Mouse (Mus musculus) MEL (cell line): ENCODE measurements around the gene Hcrtr1. TPM values are rescaled to one million over a fixed set of nuclear protein-coding genes. Genes with fewer than 3 reads are reported as not detected.
A peak's percentile ranks its signal among the peaks of the same experiment; 100 is the strongest.

ENCODE experiments used
- DNase-seq: peaks from one replicate; pipeline ENCODE4 v3.0.0; 2011; ENCODE audit warnings: low read depth, low spot score
- H3K27ac ChIP-seq: 2 replicates; pipeline ENCODE4 v1.5.1; 2012; ENCODE audit warnings: low read depth, mild to moderate bottlenecking, control low read depth, low read length, moderate library complexity; ENCODE audit not compliant: control insufficient read depth
- H3K27me3 ChIP-seq, 2 experiments: fragments of 150-350 bp in 1 of 2; sonication (generic) in 1 of 2; 2 replicates each; pipeline ENCODE4 v1.6.1; 2012; ENCODE audit warnings: low read length in 2 of 2, mild to moderate bottlenecking in 2 of 2, improper control_type of control experiment in 1 of 2, moderate library complexity in 1 of 2; ENCODE audit not compliant: insufficient read depth in 2 of 2, control insufficient read depth in 1 of 2
- H3K36me3 ChIP-seq, 2 experiments: 2 replicates each; pipeline ENCODE4 v1.6.1; 2012 to 2014; ENCODE audit warnings: low read length in 2 of 2, improper control_type of control experiment in 1 of 2, inconsistent platforms in 1 of 2, mild to moderate bottlenecking in 1 of 2; ENCODE audit not compliant: insufficient read depth in 2 of 2, control insufficient read depth in 1 of 2
- H3K4me1 ChIP-seq, 2 experiments: fragments of 150-350 bp in 1 of 2; sonication (generic) in 1 of 2; 2 replicates each; pipeline ENCODE4 v1.6.1; 2012; ENCODE audit warnings: low read length in 2 of 2, improper control_type of control experiment in 1 of 2, mild to moderate bottlenecking in 1 of 2; ENCODE audit not compliant: insufficient read depth in 2 of 2, control insufficient read depth in 1 of 2
- H3K4me3 ChIP-seq, 2 experiments: fragments of 150-350 bp in 1 of 2; sonication (generic) in 1 of 2; 2 replicates each; pipeline ENCODE4 v1.5.1; 2012; ENCODE audit warnings: low read depth in 2 of 2, low read length in 2 of 2, mild to moderate bottlenecking in 2 of 2, moderate library complexity in 2 of 2, control low read depth in 1 of 2, improper control_type of control experiment in 1 of 2; ENCODE audit not compliant: control insufficient read depth in 1 of 2, insufficient read depth in 1 of 2
- H3K79me2 ChIP-seq: 2 replicates; pipeline ENCODE4 v1.6.1; 2012; ENCODE audit warnings: mild to moderate bottlenecking, low read length, moderate library complexity; ENCODE audit not compliant: control insufficient read depth, poor library complexity, insufficient read depth
- H3K9ac ChIP-seq: 2 replicates; pipeline ENCODE4 v1.6.1; 2012; ENCODE audit warnings: low read depth, mild to moderate bottlenecking, control low read depth, low read length, moderate library complexity; ENCODE audit not compliant: control insufficient read depth, poor library complexity, severe bottlenecking
- H3K9me3 ChIP-seq: fragments of 150-350 bp; sonication (generic); replicated peaks from 2 replicates; pipeline ENCODE4 v1.6.1; 2012; ENCODE audit warnings: mild to moderate bottlenecking, low read length, improper control_type of control experiment, moderate library complexity; ENCODE audit not compliant: insufficient read depth
- CHD1 ChIP-seq: IDR thresholded peaks from 2 replicates; pipeline ENCODE4 v1.6.1; 2012; ENCODE audit warnings: low read depth, mild to moderate bottlenecking, inconsistent platforms, low read length, improper control_type of control experiment
- CTCF ChIP-seq, 3 experiments: IDR thresholded peaks in 2 of 3; conservative IDR thresholded peaks in 1 of 3; 2 replicates each; pipeline ENCODE4 v1.5.1; 2011 to 2012; ENCODE audit warnings: low read length in 3 of 3, low read depth in 2 of 3, mild to moderate bottlenecking in 2 of 3, improper control_type of control experiment in 1 of 3, inconsistent platforms in 1 of 3, mixed read lengths in 1 of 3, moderate library complexity in 1 of 3; ENCODE audit not compliant: control insufficient read depth in 1 of 3, insufficient read depth in 1 of 3, poor library complexity in 1 of 3, severe bottlenecking in 1 of 3
- EP300 ChIP-seq, 2 experiments: IDR thresholded peaks; 2 replicates each; pipeline ENCODE4 v1.6.1; 2011; ENCODE audit warnings: improper control_type of control experiment in 2 of 2, low read length in 2 of 2, low read depth in 1 of 2, mild to moderate bottlenecking in 1 of 2
- ETS1 ChIP-seq: IDR thresholded peaks from 2 replicates; pipeline ENCODE4 v1.6.1; 2012; ENCODE audit warnings: low read depth, mild to moderate bottlenecking, inconsistent platforms, low read length, improper control_type of control experiment, moderate library complexity
- GATA1 ChIP-seq: IDR thresholded peaks from 2 replicates; pipeline ENCODE4 v1.6.1; 2011; ENCODE audit warnings: low read depth, low read length, improper control_type of control experiment
- JUND ChIP-seq: IDR thresholded peaks from 2 replicates; pipeline ENCODE4 v1.6.1; 2011; ENCODE audit warnings: low read depth, mild to moderate bottlenecking, improper control_type of control experiment, low read length
- MXI1 ChIP-seq: IDR thresholded peaks from 2 replicates; pipeline ENCODE4 v1.6.1; 2011; ENCODE audit warnings: mild to moderate bottlenecking, low read depth, low read length, improper control_type of control experiment
- MYB ChIP-seq: IDR thresholded peaks from 2 replicates; pipeline ENCODE4 v1.6.1; 2011; ENCODE audit warnings: mild to moderate bottlenecking, low read depth, low read length, improper control_type of control experiment
- NELFE ChIP-seq: IDR thresholded peaks from 2 replicates; pipeline ENCODE4 v1.6.1; 2011; ENCODE audit warnings: low read depth, low read length, improper control_type of control experiment
- POLR2A ChIP-seq, 2 experiments: IDR thresholded peaks; 2 replicates each; pipeline ENCODE4 v1.6.1; 2011 to 2012; ENCODE audit warnings: low read length in 2 of 2, mild to moderate bottlenecking in 2 of 2, control low read depth in 1 of 2, improper control_type of control experiment in 1 of 2, low read depth in 1 of 2, moderate library complexity in 1 of 2; ENCODE audit not compliant: control insufficient read depth in 1 of 2, insufficient read depth in 1 of 2, poor library complexity in 1 of 2
- RAD21 ChIP-seq: IDR thresholded peaks from 2 replicates; pipeline ENCODE4 v1.6.1; 2011; ENCODE audit warnings: mild to moderate bottlenecking, low read depth, low read length, improper control_type of control experiment
- SMC3 ChIP-seq: IDR thresholded peaks from 2 replicates; pipeline ENCODE4 v1.6.1; 2011; ENCODE audit warnings: low read depth, low read length, improper control_type of control experiment
- TCF12 ChIP-seq: IDR thresholded peaks from 2 replicates; pipeline ENCODE4 v1.6.1; 2014; ENCODE audit warnings: low read depth, mild to moderate bottlenecking, inconsistent platforms, low read length, improper control_type of control experiment, moderate library complexity
- USF2 ChIP-seq, 2 experiments: IDR thresholded peaks; 2 replicates each; pipeline ENCODE4 v1.6.1; 2011 to 2012; ENCODE audit warnings: improper control_type of control experiment in 2 of 2, low read length in 2 of 2, borderline replicate concordance in 1 of 2, inconsistent platforms in 1 of 2, low read depth in 1 of 2, mild to moderate bottlenecking in 1 of 2; ENCODE audit not compliant: insufficient read depth in 1 of 2
- ZC3H11A ChIP-seq: IDR thresholded peaks from 2 replicates; pipeline ENCODE4 v1.6.1; 2012; ENCODE audit warnings: low read depth, mild to moderate bottlenecking, inconsistent platforms, low read length, improper control_type of control experiment
- ZKSCAN1 ChIP-seq: IDR thresholded peaks from 2 replicates; pipeline ENCODE4 v1.6.1; 2012; ENCODE audit warnings: low read depth, mild to moderate bottlenecking, inconsistent platforms, low read length, improper control_type of control experiment, moderate library complexity
- polyA plus RNA-seq, 2 experiments: library from polyadenylated mRNA; stranded (reverse) in 1 of 2; unstranded in 1 of 2; fragments of >175 nt in 1 of 2; fragments of >200 nt in 1 of 2; gene quantifications; 2 replicates each; pipeline versions ENCODE4 v1.2.1 to v1.2.4; 2012; ENCODE audit warnings: low replicate concordance in 2 of 2, low read depth in 1 of 2; ENCODE audit not compliant: insufficient read length in 2 of 2, insufficient read depth in 1 of 2, missing spikeins in 1 of 2
- total RNA-seq: library from RNA; depleted of rRNA; stranded (reverse); fragments of 300-350 nt; gene quantifications from 2 replicates; pipeline ENCODE4 v1.2.3, GENCODE M21; 2012

The Hcrtr1 gene
- total and polyA plus RNA-seq, 3 experiments, result not detected

DNA sequence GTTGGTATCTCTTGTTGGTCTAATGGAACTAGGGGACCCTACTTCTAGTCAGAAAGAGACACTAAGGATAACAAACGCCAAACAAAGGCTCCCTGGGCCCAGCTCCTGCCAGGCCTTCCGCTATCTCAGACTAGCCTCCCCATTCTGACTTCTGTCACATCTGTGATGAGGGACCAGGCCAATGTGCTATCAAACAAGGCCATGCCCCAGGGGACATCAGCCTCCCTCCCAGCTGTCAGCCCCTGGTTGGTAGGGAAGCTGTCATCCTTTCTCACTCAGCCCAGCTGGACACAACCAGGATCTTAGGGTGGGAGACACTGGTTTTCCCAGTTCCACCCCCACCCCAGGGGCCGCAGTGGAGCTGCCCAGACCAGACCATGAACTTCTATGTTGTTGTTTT is 44.0 kb downstream of the Hcrtr1 start:
- TF ChIP-seq ZC3H11A, result no peak
- TF ChIP-seq CHD1, result no peak
- TF ChIP-seq JUND, result no peak
- TF ChIP-seq USF2 (IDR thresholded peaks at IDR 0.05; ENCODE audit: borderline replicate concordance in 1 of 2, insufficient read depth in 1 of 2, low read depth in 1 of 2, low read length in 2 of 2), result no peak
- TF ChIP-seq NELFE, result no peak
- no peak for TF ChIP-seq GATA1
- TF ChIP-seq POLR2A (IDR thresholded peaks at IDR 0.05; ENCODE audit: control insufficient read depth in 1 of 2, insufficient read depth in 1 of 2, low read depth in 1 of 2, low read length in 2 of 2, poor library complexity in 1 of 2), result no peak
- TF ChIP-seq ZKSCAN1, result no peak
- TF ChIP-seq ETS1, result no peak
- TF ChIP-seq MXI1, result no peak
- TF ChIP-seq MYB, result no peak
- no peak for TF ChIP-seq EP300 (IDR thresholded peaks at IDR 0.05; ENCODE audit: low read depth in 1 of 2, low read length in 2 of 2)
- Histone ChIP-seq H3K4me1 (no peaks in the 10 kb centered on the region), H3K9me3 (no peaks in the 10 kb centered on the region), H3K4me3 (no peak overlapping the region), H3K27ac (no peak overlapping the region), H3K79me2 (no peaks in the 10 kb centered on the region), H3K36me3 (no peaks in the 10 kb centered on the region), H3K9ac (no peak overlapping the region), H3K27me3 (peaks cover 13 to 17% of the 10 kb centered on the region in 2 experiments)
- DNase-seq, result no peak

DNA sequence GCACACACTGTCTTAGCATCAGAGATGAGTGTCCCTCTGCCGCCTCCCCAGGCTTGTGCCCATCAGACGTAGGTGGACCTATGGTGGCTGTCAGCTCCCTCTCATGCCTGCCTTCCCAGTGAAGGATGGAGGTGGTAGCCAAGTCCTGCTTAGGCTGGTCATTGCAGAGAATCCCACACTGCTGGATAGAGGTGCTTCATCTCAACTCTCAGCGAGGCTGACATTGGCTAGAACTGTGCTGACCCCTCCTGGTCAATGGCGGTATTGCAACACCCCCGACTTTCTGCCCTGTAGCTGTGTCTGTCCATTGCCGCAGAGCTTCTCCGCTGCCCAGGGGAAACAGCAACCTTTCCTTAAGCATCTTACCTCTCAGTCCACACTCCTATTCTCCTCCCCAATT is 51.9 kb downstream of the Hcrtr1 start:
- Histone ChIP-seq H3K79me2 (no peaks in the 10 kb centered on the region), H3K36me3 (no peaks in the 10 kb centered on the region)
- TF ChIP-seq RAD21, result peak; percentile 97
- TF ChIP-seq SMC3, result peak; percentile 93
- peak; percentile 88 for TF ChIP-seq ZC3H11A
- no peak for TF ChIP-seq TCF12
- no peak for TF ChIP-seq MXI1
- TF ChIP-seq GATA1, result no peak
- TF ChIP-seq CTCF (IDR thresholded peaks at IDR 0.05 in 2 of 3, conservative IDR thresholded peaks at IDR 0.05 in 1 of 3; ENCODE audit: control insufficient read depth in 1 of 3, insufficient read depth in 1 of 3, low read depth in 2 of 3, low read length in 3 of 3, poor library complexity in 1 of 3, severe bottlenecking in 1 of 3), result peak; percentile 91 to 100 (median 96)
- TF ChIP-seq, all 39 proteins: peak for 4
- Histone ChIP-seq H3K4me1 (no peaks in the 10 kb centered on the region), H3K27ac (no peak overlapping the region), H3K9ac (no peak overlapping the region), H3K9me3 (no peaks in the 10 kb centered on the region), H3K27me3 (peaks cover 1 to 3% of the 10 kb centered on the region in 2 experiments; a peak in 2 of 4 replicates), H3K4me3 (no peak overlapping the region)
- peak; percentile 75 for DNase-seq
